Mouse (Mus musculus) hindbrain, embryonic 12.5 days (tissue): Measurements from ENCODE around the gene Lrrc74b. TPM values are rescaled to one million over a fixed set of nuclear protein-coding genes. Genes with fewer than 3 reads are reported as not detected.
"Not testable (repeated sequence)": the region's sequence is repeated elsewhere in the genome, so short reads cannot be mapped to it uniquely, and the experiment has no call there.

ENCODE experiments used
- ATAC-seq: fragments of 200-750 bp; cut with Nextera tagmentation; 2 replicates; pipeline ENCODE4 v1.8.0; 2017; ENCODE audit warnings: moderate TSS enrichment; ENCODE audit not compliant: low FRiP score
- H3K27ac ChIP-seq: fragments of 300-500 bp; sonication (generic); 2 replicates; pipeline ENCODE4 v1.5.1; 2016; ENCODE audit warnings: mild to moderate bottlenecking
- H3K27me3 ChIP-seq: fragments of 300-500 bp; sonication (generic); 2 replicates; pipeline ENCODE4 v1.6.1; 2016; ENCODE audit warnings: mild to moderate bottlenecking
- H3K36me3 ChIP-seq: fragments of 300-500 bp; sonication (generic); 2 replicates; pipeline ENCODE4 v1.6.1; 2016; ENCODE audit warnings: mild to moderate bottlenecking
- H3K4me1 ChIP-seq: fragments of 300-500 bp; sonication (generic); 2 replicates; pipeline ENCODE4 v1.6.1; 2016
- H3K4me2 ChIP-seq: fragments of 300-500 bp; sonication (generic); replicated peaks from 2 replicates; pipeline ENCODE4 v1.6.1; 2016; ENCODE audit warnings: mild to moderate bottlenecking
- H3K4me3 ChIP-seq: fragments of 300-500 bp; sonication (generic); 2 replicates; pipeline ENCODE4 v1.5.1; 2016; ENCODE audit warnings: mild to moderate bottlenecking
- H3K9ac ChIP-seq: fragments of 300-500 bp; sonication (generic); 2 replicates; pipeline ENCODE4 v1.6.1; 2016; ENCODE audit warnings: mild to moderate bottlenecking, moderate library complexity
- H3K9me3 ChIP-seq: fragments of 300-500 bp; sonication (generic); replicated peaks from 2 replicates; pipeline ENCODE4 v1.6.1; 2016; ENCODE audit warnings: mild to moderate bottlenecking
- WGBS: fragments of 180-500 bp; shearing (Covaris S2); methylation state at CpG from one replicate; pipeline ENCODE4 v1.1.7; 2016; 5-methylcytosine and 5-hydroxymethylcytosine counted together
- polyA plus RNA-seq: library from polyadenylated mRNA; unstranded; fragments of >200 nt; fragmentation: Nextera tagmentation; extraction: Ambion mirVana; gene quantifications from 2 replicates; pipeline ENCODE4 v1.2.1, GENCODE M21; 2016

Lrrc74b gene
- polyA plus RNA-seq, 1 experiment from 2014 or later, result 1.1 TPM

- Histone ChIP-seq H3K9me3 (no peaks in the 10 kb centered on the region), H3K36me3 (no peaks in the 10 kb centered on the region), H3K4me2 (no peak overlapping the region), H3K27ac (no peak overlapping the region), H3K4me1 (peaks cover 28% of the 10 kb centered on the region), H3K27me3 (peaks cover 23% of the 10 kb centered on the region), H3K4me3 (no peak overlapping the region), H3K9ac (no peak overlapping the region)
- ATAC-seq, result no peak
- 41% methylated on average over 1 of the region's 1 CpGs for WGBS
These were observed 2.5 kb upstream of the Lrrc74b start for GRCm38 (mm10) chr16:17563580-17563979.

- Histone ChIP-seq H3K4me2 (peak within 1 kb of the TSS; percentile 46), H3K27me3 (peaks cover 19% of the 10 kb centered on the region), H3K27ac (peak within 1 kb of the TSS; percentile 45), H3K9me3 (no peaks in the 10 kb centered on the region), H3K4me3 (peak within 1 kb of the TSS; percentile 16), H3K36me3 (no peaks in the 10 kb centered on the region), H3K9ac (0 out of 2 replicates have a peak within 1 kb of the TSS, but pooled peaks have one; percentile 9), H3K4me1 (peaks cover 35% of the 10 kb centered on the region)
- ATAC-seq, result 0 out of 2 replicates have a peak, but pooled peaks have one; percentile 42
- WGBS, result 3% methylated on average over 10 of the region's 10 CpGs
These were observed 733 bp upstream of the Lrrc74b start, which contains the start of gene P2rx6 for GRCm38 (mm10) chr16:17561751-17562208. Gene P2rx6, plus strand, starts transcription at chr16:17561885.

- ATAC-seq, result no peak
- Histone ChIP-seq H3K4me3 (no peak overlapping the region), H3K4me2 (peak overlapping the region; percentile 28), H3K27me3 (peaks cover 19% of the 10 kb centered on the region), H3K36me3 (no peaks in the 10 kb centered on the region), H3K9me3 (no peaks in the 10 kb centered on the region), H3K9ac (no peak overlapping the region), H3K27ac (no peak overlapping the region), H3K4me1 (peaks cover 45% of the 10 kb centered on the region)
- WGBS, result 60% methylated on average over 9 of the region's 9 CpGs
These were observed 1.5 kb downstream of the Lrrc74b start for GRCm38 (mm10) chr16:17559396-17560027.

GRCm38 (mm10) chr16:17558811-17559210 lies 2.2 kb downstream of the Lrrc74b start:
- no peaks in the 10 kb centered on the region for H3K36me3 ChIP-seq
- H3K4me2 ChIP-seq, result peak overlapping the region; percentile 28
- H3K4me3 ChIP-seq, result no peak overlapping the region
- H3K27me3 ChIP-seq, result peaks cover 19% of the 10 kb centered on the region
- H3K9me3 ChIP-seq, result no peaks in the 10 kb centered on the region
- ATAC-seq, result peak; percentile 23; the same call in 1 of the 2 replicates
- H3K9ac ChIP-seq, result peak overlapping the region; percentile 32; the same call in 1 of the 2 replicates
- H3K4me1 ChIP-seq, result peaks cover 52% of the 10 kb centered on the region
- WGBS, result 2% methylated on average over 5 of the region's 5 CpGs
- no peak overlapping the region for H3K27ac ChIP-seq

- Histone ChIP-seq H3K27me3 (peaks cover 19% of the 10 kb centered on the region), H3K9ac (no peak overlapping the region), H3K4me3 (no peak overlapping the region), H3K36me3 (no peaks in the 10 kb centered on the region), H3K27ac (no peak overlapping the region), H3K9me3 (no peaks in the 10 kb centered on the region), H3K4me2 (peak overlapping the region; percentile 28), H3K4me1 (peaks cover 55% of the 10 kb centered on the region)
- ATAC-seq, result peak; percentile 24
- WGBS, result 1% methylated on average over 5 of the region's 5 CpGs
These were observed 3.0 kb downstream of the Lrrc74b start for GRCm38 (mm10) chr16:17557947-17558480.

- WGBS, result 60% methylated on average over 4 of the region's 4 CpGs
- peaks cover 18% of the 10 kb centered on the region for H3K27me3 ChIP-seq
- H3K4me3 ChIP-seq, result no peak overlapping the region
- no peak overlapping the region for H3K27ac ChIP-seq
- H3K9me3 ChIP-seq, result no peaks in the 10 kb centered on the region
- H3K4me2 ChIP-seq, result no peak overlapping the region
- ATAC-seq, result no peak
- H3K36me3 ChIP-seq, result no peaks in the 10 kb centered on the region
- peaks cover 54% of the 10 kb centered on the region for H3K4me1 ChIP-seq
- no peak overlapping the region for H3K9ac ChIP-seq
These were observed 4.1 kb downstream of the Lrrc74b start for GRCm38 (mm10) chr16:17556907-17557306.

- WGBS, result 94% methylated on average over 4 of the region's 4 CpGs
- no peak for ATAC-seq
These were observed 4.9 kb downstream of the Lrrc74b start for GRCm38 (mm10) chr16:17556180-17556579.

GRCm38 (mm10) chr16:17554702-17555101 lies 6.3 kb downstream of the Lrrc74b start:
- H3K27me3 ChIP-seq, H3K4me3 ChIP-seq, H3K36me3 ChIP-seq, H3K9me3 ChIP-seq: not testable (repeated sequence)
- WGBS, result 13% methylated on average over 4 of the region's 4 CpGs
- peak overlapping the region; percentile 79 for H3K27ac ChIP-seq
- peak overlapping the region; percentile 49 for H3K4me2 ChIP-seq
- peaks cover 35% of the 10 kb centered on the region for H3K4me1 ChIP-seq
- 0 out of 2 replicates have a peak overlapping the region, but pooled peaks have one; percentile 23 for H3K9ac ChIP-seq
- ATAC-seq, result peak; percentile 53

More at GRCm38 (mm10) chr16:17556180-17556579, 4.9 kb downstream of the Lrrc74b start:
- H3K27me3 ChIP-seq, result peaks cover 11% of the 10 kb centered on the region; the same call in 1 of the 2 replicates
- H3K36me3 ChIP-seq, result no peaks in the 10 kb centered on the region
- H3K9me3 ChIP-seq, result no peaks in the 10 kb centered on the region
- no peak overlapping the region for H3K4me2 ChIP-seq
- H3K27ac ChIP-seq, result no peak overlapping the region
- no peak overlapping the region for H3K4me3 ChIP-seq
- no peak overlapping the region for H3K9ac ChIP-seq
- peaks cover 47% of the 10 kb centered on the region for H3K4me1 ChIP-seq

- Histone ChIP-seq H3K27me3 (no peaks in the 10 kb centered on the region), H3K9me3 (no peaks in the 10 kb centered on the region), H3K4me2 (peak overlapping the region; percentile 49), H3K4me1 (peaks cover 32% of the 10 kb centered on the region), H3K36me3 (no peaks in the 10 kb centered on the region), H3K9ac (peak overlapping the region; percentile 23; the same call in 1 of the 2 replicates), H3K27ac (peak overlapping the region; percentile 79), H3K4me3 (peak overlapping the region; percentile 17)
- 5% methylated on average over 18 of the region's 18 CpGs for WGBS
- peak; percentile 72 for ATAC-seq
These were observed 6.9 kb downstream of the Lrrc74b start for GRCm38 (mm10) chr16:17553910-17554685.

GRCm38 (mm10) chr16:17552837-17553236 lies 8.2 kb downstream of the Lrrc74b start:
- WGBS, result 84% methylated on average over 7 of the region's 7 CpGs
- H3K4me3 ChIP-seq, result no peak overlapping the region
- peaks cover 21% of the 10 kb centered on the region for H3K4me1 ChIP-seq
- no peaks in the 10 kb centered on the region for H3K36me3 ChIP-seq
- H3K27ac ChIP-seq, result no peak overlapping the region
- H3K4me2 ChIP-seq, result no peak overlapping the region
- H3K9me3 ChIP-seq, result no peaks in the 10 kb centered on the region
- no peak overlapping the region; the same call in 1 of the 2 replicates for H3K9ac ChIP-seq
- no peaks in the 10 kb centered on the region for H3K27me3 ChIP-seq
- ATAC-seq, result no peak

- Histone ChIP-seq H3K4me2 (no peak overlapping the region), H3K4me3 (no peak overlapping the region), H3K36me3 (no peaks in the 10 kb centered on the region), H3K9ac (no peak overlapping the region), H3K9me3 (no peaks in the 10 kb centered on the region), H3K27ac (no peak overlapping the region), H3K27me3 (peaks cover 12% of the 10 kb centered on the region; the same call in 1 of the 2 replicates), H3K4me1 (no peaks in the 10 kb centered on the region)
- WGBS, result 78% methylated on average over 2 of the region's 2 CpGs
- ATAC-seq, result no peak
These were observed 18.4 kb downstream of the Lrrc74b start for GRCm38 (mm10) chr16:17542632-17543031.

GRCm38 (mm10) chr16:17536584-17536983 lies 24.5 kb downstream of the Lrrc74b start:
- no peak overlapping the region for H3K9ac ChIP-seq

More at GRCm38 (mm10) chr16:17536584-17536983, 24.5 kb downstream of the Lrrc74b start:
- no peak for ATAC-seq
- Histone ChIP-seq H3K27me3 (peaks cover 12% of the 10 kb centered on the region; the same call in 1 of the 2 replicates), H3K4me1 (peaks cover 5% of the 10 kb centered on the region), H3K4me2 (no peak overlapping the region), H3K4me3 (no peak overlapping the region), H3K27ac (no peak overlapping the region), H3K9me3 (no peaks in the 10 kb centered on the region), H3K36me3 (no peaks in the 10 kb centered on the region)
- WGBS, result 92% methylated on average over 3 of the region's 3 CpGs
